Mouse (Mus musculus): ENCODE results near the gene Trhr2. TPM values are rescaled to one million over a fixed set of nuclear protein-coding genes. Genes with fewer than 3 reads are reported as not detected.

Trhr2 gene
- polyA plus RNA-seq, 1 experiment from 2014 or later: not detected

DNA sequence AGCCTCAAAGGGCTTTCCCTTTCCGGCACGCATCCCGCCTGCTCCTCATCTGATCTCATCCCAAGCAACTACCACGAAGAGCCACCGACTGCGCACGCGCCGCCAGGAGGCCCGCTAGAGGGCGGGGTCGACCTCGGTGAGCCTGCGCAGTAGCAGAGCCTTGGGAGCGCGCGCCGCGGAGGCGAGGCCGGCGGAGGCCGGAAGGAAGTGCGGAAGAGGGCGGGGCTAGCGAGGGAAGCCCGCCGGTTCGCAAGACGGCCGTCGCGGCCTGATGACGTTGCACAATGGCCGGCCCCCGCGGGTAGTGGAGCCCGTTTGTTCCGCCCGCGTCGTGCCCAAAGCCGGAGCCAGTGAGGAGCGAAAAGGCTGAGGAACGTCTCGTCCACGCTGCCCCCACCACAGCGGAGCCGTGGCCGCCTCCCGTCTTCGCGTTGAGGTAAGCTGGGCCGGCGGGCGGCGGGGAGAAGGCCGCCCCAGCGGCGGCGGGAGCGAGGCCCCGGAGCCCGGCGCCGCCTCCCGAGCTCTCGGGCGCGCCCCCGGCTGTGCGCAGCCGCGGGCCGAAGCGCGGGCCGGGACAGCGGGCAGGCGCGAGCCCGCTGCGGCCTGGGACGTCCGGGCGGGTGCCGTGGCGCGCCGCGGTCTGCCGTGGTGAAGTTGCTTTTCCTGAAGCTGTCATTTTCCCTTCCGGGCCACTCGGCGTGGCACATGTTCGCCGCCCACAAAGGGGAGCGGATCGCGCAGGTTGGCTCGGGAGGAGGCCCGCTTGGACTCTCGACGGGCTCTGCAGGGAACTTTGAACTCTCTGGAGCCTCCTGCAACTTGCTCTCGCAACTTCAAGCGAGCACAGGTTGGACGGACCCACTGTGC, 16.1 kb upstream of the Trhr2 start, which contains the start of gene Zc3h18:
Gene Zc3h18 (plus strand): TSS at position 245 of the 867 bp plus-strand sequence.
- Histone ChIP-seq H3K9me3 (ENCODE audit: control insufficient read depth, low read length) (no peaks in the 10 kb centered on the region), H3K4me1 (replicated peaks; ENCODE audit: control insufficient read depth, insufficient read depth, low read length) (peaks cover 16% of the 10 kb centered on the region), H3K27me3 (replicated peaks; ENCODE audit: control insufficient read depth, insufficient read depth, low read length) (no peaks in the 10 kb centered on the region), H3K4me2 (peak within 1 kb of the TSS; percentile 82), H3K36me3 (ENCODE audit: control insufficient read depth, insufficient read depth, low read length) (peaks cover 12% of the 10 kb centered on the region), H3K4me3 (ENCODE audit: low read depth, low read length) (peak within 1 kb of the TSS; percentile 95), H3K9ac (ENCODE audit: low read depth, low read length) (peak within 1 kb of the TSS; percentile 94), H3K27ac (ENCODE audit: low read depth, low read length) (peak within 1 kb of the TSS; percentile 89)
- peak; percentile 93 for ATAC-seq (replicated peaks; ENCODE audit: low FRiP score)
- under 1% methylated on average over 103 of the region's 107 CpGs for WGBS
- peak; percentile 99 for DNase-seq (ENCODE audit: low spot score)

DNA sequence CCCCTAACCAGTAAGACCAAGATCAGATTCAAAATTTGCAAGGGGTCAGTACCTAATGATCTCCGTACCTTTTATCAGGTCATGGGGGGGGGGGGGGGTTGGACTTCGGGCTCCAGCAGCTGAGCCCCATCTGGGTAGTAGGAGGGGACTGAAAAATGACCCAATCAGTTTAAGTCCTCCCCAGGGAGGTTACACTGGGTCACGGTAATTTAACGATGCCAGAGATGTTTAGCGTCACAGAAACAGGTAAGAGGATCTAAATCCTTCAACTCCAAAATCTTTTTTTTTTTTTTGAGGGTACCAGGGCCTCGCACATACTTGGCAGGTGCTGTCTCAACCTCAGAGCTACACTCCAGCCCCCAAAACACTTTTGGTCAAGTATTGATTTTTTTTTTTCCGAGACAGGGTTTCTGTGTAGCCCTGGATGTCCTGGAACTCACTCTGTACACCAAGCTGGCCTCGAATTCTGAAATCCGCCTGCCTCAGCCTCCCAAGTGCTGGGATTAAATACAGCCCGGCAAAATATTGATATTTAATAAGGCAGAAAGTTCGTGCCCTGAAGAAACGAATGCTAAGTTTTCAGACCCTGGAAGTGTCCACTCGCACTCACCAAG, 15.3 kb upstream of the Trhr2 start:
- peak; percentile 10; the same call in 1 of the 2 replicates for ATAC-seq (replicated peaks; ENCODE audit: low FRiP score)
- H3K9ac ChIP-seq (ENCODE audit: low read depth, low read length): peak overlapping the region; percentile 94

DNA sequence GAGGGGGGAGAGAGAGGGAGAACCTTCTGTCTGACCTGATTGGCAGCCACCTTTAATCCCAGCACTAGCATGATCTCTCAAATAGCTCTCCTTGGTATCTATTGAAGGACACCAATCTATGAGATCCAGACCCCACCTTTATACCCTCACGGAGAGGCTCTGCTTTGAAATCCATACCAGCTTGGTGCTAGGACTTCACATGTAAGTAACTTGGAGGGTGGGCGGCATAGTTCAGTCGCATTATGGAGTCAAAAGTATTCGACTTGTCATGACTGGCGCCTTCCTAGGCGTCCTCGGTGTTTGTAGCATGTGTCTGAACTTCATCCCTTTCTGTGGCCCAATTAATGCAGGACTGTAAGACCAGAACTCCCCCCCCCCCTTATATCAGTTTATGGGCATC, 14.8 kb upstream of the Trhr2 start:
- Histone ChIP-seq H3K4me2 (peak overlapping the region; percentile 82), H3K4me3 (ENCODE audit: low read depth, low read length) (peak overlapping the region; percentile 95), H3K27me3 (replicated peaks; ENCODE audit: control insufficient read depth, insufficient read depth, low read length) (no peaks in the 10 kb centered on the region), H3K27ac (ENCODE audit: low read depth, low read length) (no peak overlapping the region), H3K9me3 (ENCODE audit: control insufficient read depth, low read length) (no peaks in the 10 kb centered on the region), H3K4me1 (replicated peaks; ENCODE audit: control insufficient read depth, insufficient read depth, low read length) (peaks cover 16% of the 10 kb centered on the region), H3K9ac (ENCODE audit: low read depth, low read length) (0 out of 2 replicates have a peak overlapping the region, but pooled peaks have one; percentile 20), H3K36me3 (ENCODE audit: control insufficient read depth, insufficient read depth, low read length) (peaks cover 8% of the 10 kb centered on the region)
- ATAC-seq (replicated peaks; ENCODE audit: low FRiP score) (no peak), DNase-seq (ENCODE audit: low spot score) (no peak)
- WGBS: 84% methylated on average over 7 of the region's 7 CpGs

More for the DNA sequence above, 15.3 kb upstream of the Trhr2 start:
- DNase-seq (ENCODE audit: low spot score): no peak
- Histone ChIP-seq H3K9me3 (ENCODE audit: control insufficient read depth, low read length) (no peaks in the 10 kb centered on the region), H3K4me2 (peak overlapping the region; percentile 82), H3K27ac (ENCODE audit: low read depth, low read length) (no peak overlapping the region), H3K4me1 (replicated peaks; ENCODE audit: control insufficient read depth, insufficient read depth, low read length) (peaks cover 16% of the 10 kb centered on the region), H3K36me3 (ENCODE audit: control insufficient read depth, insufficient read depth, low read length) (peaks cover 9% of the 10 kb centered on the region), H3K4me3 (ENCODE audit: low read depth, low read length) (peak overlapping the region; percentile 95), H3K27me3 (replicated peaks; ENCODE audit: control insufficient read depth, insufficient read depth, low read length) (no peaks in the 10 kb centered on the region)
- WGBS: 19% methylated on average over 13 of the region's 13 CpGs

DNA sequence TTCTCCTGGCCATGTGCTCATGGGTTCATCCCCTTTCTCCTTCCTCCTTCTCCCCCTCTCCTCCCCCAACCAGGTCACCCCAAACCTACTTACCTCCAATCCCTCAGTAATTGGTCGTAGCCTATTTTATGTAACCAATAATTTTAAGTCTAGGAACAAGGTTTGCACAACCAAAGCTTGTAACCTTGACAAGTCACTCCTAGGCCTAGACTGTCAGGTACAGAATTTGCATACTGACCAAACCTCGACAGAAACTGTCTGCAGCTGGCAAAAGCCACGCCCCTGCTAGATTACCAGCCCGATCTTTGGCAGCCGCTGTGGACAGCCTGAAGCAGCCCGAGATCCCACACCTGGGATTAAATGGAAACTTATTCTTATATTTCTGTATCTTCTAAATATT, 11.2 kb upstream of the Trhr2 start:
- Histone ChIP-seq H3K4me2 (no peak overlapping the region), H3K4me3 (ENCODE audit: low read depth, low read length) (no peak overlapping the region), H3K36me3 (ENCODE audit: control insufficient read depth, insufficient read depth, low read length) (no peaks in the 10 kb centered on the region), H3K4me1 (replicated peaks; ENCODE audit: control insufficient read depth, insufficient read depth, low read length) (peaks cover 10% of the 10 kb centered on the region), H3K9me3 (ENCODE audit: control insufficient read depth, low read length) (no peaks in the 10 kb centered on the region), H3K27ac (ENCODE audit: low read depth, low read length) (no peak overlapping the region), H3K27me3 (replicated peaks; ENCODE audit: control insufficient read depth, insufficient read depth, low read length) (no peaks in the 10 kb centered on the region), H3K9ac (ENCODE audit: low read depth, low read length) (no peak overlapping the region)
- DNase-seq (ENCODE audit: low spot score) (no peak), ATAC-seq (replicated peaks; ENCODE audit: low FRiP score) (no peak)
- 66% methylated on average over 6 of the region's 6 CpGs for WGBS

DNA sequence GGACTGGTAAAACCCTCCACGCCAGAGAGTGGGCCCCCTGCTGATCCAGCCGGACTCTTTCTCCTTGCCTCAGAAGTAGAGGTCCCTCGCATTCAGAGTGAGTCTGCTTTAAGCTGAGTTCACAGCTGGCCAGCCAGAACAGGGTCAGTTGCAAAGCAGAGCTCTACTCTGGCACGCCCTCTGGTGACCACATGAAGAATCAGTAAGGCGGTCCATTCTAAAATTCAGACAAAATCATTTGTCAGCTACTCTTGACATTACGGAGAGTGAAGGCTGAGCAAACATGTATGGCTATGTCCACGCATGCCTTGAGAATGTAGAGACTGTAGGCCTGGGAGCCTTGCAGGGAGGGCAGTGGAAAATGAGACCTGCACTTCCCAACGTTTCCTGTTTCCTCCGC, 9.1 kb upstream of the Trhr2 start:
- Histone ChIP-seq H3K27ac (ENCODE audit: low read depth, low read length) (no peak overlapping the region), H3K4me1 (replicated peaks; ENCODE audit: control insufficient read depth, insufficient read depth, low read length) (peaks cover 5% of the 10 kb centered on the region; the same call in 1 of the 2 replicates), H3K27me3 (replicated peaks; ENCODE audit: control insufficient read depth, insufficient read depth, low read length) (no peaks in the 10 kb centered on the region), H3K36me3 (ENCODE audit: control insufficient read depth, insufficient read depth, low read length) (no peaks in the 10 kb centered on the region), H3K9me3 (ENCODE audit: control insufficient read depth, low read length) (no peaks in the 10 kb centered on the region), H3K4me2 (no peak overlapping the region), H3K9ac (ENCODE audit: low read depth, low read length) (no peak overlapping the region), H3K4me3 (ENCODE audit: low read depth, low read length) (no peak overlapping the region)
- ATAC-seq (replicated peaks; ENCODE audit: low FRiP score) (peak; percentile 69), DNase-seq (ENCODE audit: low spot score) (peak; percentile 70)
- 10% methylated on average over 9 of the region's 9 CpGs for WGBS

DNA sequence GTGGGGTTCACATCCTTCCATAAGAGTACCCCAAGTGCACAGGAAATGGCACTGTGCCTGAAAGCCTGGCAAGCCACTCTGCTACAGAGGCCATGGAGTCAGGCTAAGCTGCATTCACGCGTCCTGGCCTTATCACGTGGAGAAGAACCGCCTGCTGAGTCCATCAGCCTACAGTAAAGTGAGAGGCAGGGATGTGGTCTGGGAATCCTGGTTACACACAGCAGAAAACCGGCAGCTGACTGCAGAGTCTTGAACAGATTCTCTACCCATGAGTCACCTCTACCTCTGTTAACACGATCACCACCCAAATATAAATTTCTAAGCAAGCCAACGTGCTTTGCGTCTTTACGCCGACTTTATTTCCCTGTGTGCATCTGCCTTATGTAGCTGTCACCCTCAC, 7.9 kb upstream of the Trhr2 start:
- H3K4me1 ChIP-seq (replicated peaks; ENCODE audit: control insufficient read depth, insufficient read depth, low read length): peaks cover 5% of the 10 kb centered on the region; the same call in 1 of the 2 replicates
- no peak overlapping the region for H3K27ac ChIP-seq (ENCODE audit: low read depth, low read length)
- no peaks in the 10 kb centered on the region for H3K9me3 ChIP-seq (ENCODE audit: control insufficient read depth, low read length)
- no peaks in the 10 kb centered on the region; the same call in 1 of the 2 replicates for H3K27me3 ChIP-seq (replicated peaks; ENCODE audit: control insufficient read depth, insufficient read depth, low read length)
- no peaks in the 10 kb centered on the region for H3K36me3 ChIP-seq (ENCODE audit: control insufficient read depth, insufficient read depth, low read length)
- 67% methylated on average over 10 of the region's 10 CpGs for WGBS
- H3K9ac ChIP-seq (ENCODE audit: low read depth, low read length): no peak overlapping the region
- H3K4me2 ChIP-seq: no peak overlapping the region
- no peak overlapping the region for H3K4me3 ChIP-seq (ENCODE audit: low read depth, low read length)
- no peak for ATAC-seq (replicated peaks; ENCODE audit: low FRiP score)
- DNase-seq (ENCODE audit: low spot score): no peak

DNA sequence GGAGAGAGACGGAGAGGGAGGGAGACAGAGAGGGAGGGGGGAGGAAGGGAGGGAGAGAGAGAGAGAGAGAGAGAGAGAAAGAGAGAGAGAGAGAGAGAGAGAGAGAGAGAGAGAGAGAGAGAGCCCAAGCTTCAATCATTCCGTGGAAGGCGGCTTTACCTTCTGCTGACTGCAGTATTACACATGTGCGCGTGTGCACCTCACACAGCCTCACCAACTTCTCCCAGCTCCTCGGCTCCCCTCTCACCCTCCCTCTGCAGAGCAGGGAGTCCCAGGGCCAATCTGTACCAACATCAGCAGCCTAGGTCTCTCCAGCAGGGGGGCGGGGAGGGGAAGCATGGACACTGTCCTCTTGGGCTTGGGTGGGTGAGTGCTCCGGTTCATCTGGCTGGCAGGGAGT, 2.4 kb upstream of the Trhr2 start:
- Histone ChIP-seq H3K4me2 (no peak overlapping the region), H3K36me3 (ENCODE audit: control insufficient read depth, insufficient read depth, low read length) (no peaks in the 10 kb centered on the region), H3K4me3 (ENCODE audit: low read depth, low read length) (no peak overlapping the region), H3K4me1 (replicated peaks; ENCODE audit: control insufficient read depth, insufficient read depth, low read length) (no peaks in the 10 kb centered on the region), H3K9ac (ENCODE audit: low read depth, low read length) (no peak overlapping the region), H3K9me3 (ENCODE audit: control insufficient read depth, low read length) (no peaks in the 10 kb centered on the region), H3K27ac (ENCODE audit: low read depth, low read length) (no peak overlapping the region), H3K27me3 (replicated peaks; ENCODE audit: control insufficient read depth, insufficient read depth, low read length) (peaks cover 9% of the 10 kb centered on the region)
- ATAC-seq (replicated peaks; ENCODE audit: low FRiP score) (no peak), DNase-seq (ENCODE audit: low spot score) (no peak)
- WGBS: 34% methylated on average over 7 of the region's 8 CpGs

DNA sequence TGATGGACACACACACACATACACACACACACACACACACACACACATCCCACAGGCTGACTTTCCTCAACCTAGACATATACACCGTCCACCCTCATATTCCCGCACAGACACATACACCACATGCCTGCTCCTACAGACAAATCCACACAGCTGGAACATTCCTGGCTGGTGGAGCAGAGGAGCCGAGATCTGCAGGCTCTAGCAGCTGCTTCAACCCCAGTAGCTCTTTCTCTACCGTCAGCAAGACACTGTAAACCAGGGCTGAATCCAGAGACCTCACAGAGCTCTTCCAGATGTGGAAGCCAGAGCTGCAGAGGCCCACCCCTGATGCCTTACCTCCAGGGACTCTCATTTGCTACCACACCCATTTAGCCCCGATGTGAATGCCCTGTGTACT, 1.7 kb upstream of the Trhr2 start:
- Histone ChIP-seq H3K4me3 (ENCODE audit: low read depth, low read length) (no peak overlapping the region), H3K27ac (ENCODE audit: low read depth, low read length) (no peak overlapping the region), H3K4me1 (replicated peaks; ENCODE audit: control insufficient read depth, insufficient read depth, low read length) (no peaks in the 10 kb centered on the region), H3K9me3 (ENCODE audit: control insufficient read depth, low read length) (no peaks in the 10 kb centered on the region), H3K36me3 (ENCODE audit: control insufficient read depth, insufficient read depth, low read length) (no peaks in the 10 kb centered on the region), H3K27me3 (replicated peaks; ENCODE audit: control insufficient read depth, insufficient read depth, low read length) (peaks cover 10% of the 10 kb centered on the region), H3K4me2 (no peak overlapping the region), H3K9ac (ENCODE audit: low read depth, low read length) (no peak overlapping the region)
- DNase-seq (ENCODE audit: low spot score) (no peak), ATAC-seq (replicated peaks; ENCODE audit: low FRiP score) (no peak)
- WGBS: 60% methylated on average over 5 of the region's 5 CpGs

Measured in liver, embryonic 11.5 days (tissue).